ENCODE assay signal across 18 mouse cellular contexts in the genomic region with DNA sequence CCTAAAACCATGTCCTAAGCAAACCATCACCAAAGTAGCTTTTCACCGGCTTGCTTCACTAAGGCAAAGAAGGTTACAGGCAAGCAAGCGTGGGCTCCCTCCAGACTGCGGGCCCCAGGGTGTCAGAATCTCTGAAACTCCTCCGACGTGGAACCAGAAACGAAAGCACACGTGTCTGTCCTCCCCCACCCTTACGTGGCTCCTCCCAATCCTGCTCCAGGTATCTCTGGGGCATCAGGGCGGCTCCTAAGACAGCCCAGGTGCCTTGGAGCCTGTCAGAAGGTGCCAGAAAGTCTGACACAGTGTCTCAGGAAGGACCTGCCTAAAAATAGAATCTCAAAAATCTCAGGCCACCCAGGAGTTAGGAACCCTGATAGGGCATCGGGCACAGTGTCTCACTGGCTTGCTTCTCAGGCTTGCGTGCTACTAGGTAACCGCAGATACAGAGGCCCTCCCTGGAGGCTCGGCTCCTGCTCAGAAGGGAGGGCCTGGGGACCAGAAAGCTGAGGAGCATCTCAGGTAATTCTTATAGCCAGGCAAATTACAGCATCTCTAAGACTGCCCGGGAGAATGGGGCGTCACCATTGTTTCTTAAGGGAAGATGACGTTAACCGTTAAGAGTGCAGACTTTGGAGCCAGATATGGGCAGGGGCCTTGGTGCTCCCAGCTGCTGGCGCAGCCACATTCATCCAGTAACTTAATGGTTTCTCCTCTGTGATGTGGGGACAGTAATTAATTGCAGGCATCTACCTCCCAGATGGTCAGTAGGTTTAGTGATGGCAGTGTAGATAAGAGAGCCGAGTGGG. TPM values are rescaled to one million over a fixed set of nuclear protein-coding genes. Genes with fewer than 3 reads are reported as not detected.
A peak's percentile ranks its signal among the peaks of the same experiment; 100 is the strongest.
DNase-seq lines count a peak whose midpoint lies in the region; ATAC-seq and TF ChIP-seq lines count a peak whose summit lies in the region.
"Had no signal": no experiment of that assay in that cellular context is flagged by ENCODE, and none has a peak within 500 bp of the region (broad histone marks: within the 10 kb centered on the region; RNA-seq: fewer than 3 reads in every experiment).

No protein-coding gene starts in this region.

- TF ChIP-seq CTCF in stomach, postnatal 0 days (IDR thresholded peaks at IDR 0.05; ENCODE audit: low read depth): no peak

- peak overlapping the region; percentile 36 for H3K9ac ChIP-seq in heart, embryonic 14.5 days (ENCODE audit: low read length)
- H3K9ac ChIP-seq in lung, embryonic 16.5 days (ENCODE audit: low read length): 0 out of 2 replicates have a peak overlapping the region, but pooled peaks have one; percentile 21
- H3K9ac ChIP-seq in stomach, postnatal 0 days (ENCODE audit: low read length): no peak overlapping the region
- H3K9ac ChIP-seq: liver, embryonic 13.5 days; neural tube, embryonic 13.5 days had no signal

- ATAC-seq in heart, embryonic 14.5 days (ENCODE audit: insufficient number of reproducible peaks, insufficient read depth, low FRiP score, low read depth): no peak
- peak; percentile 30 for ATAC-seq in lung, embryonic 16.5 days (ENCODE audit: low read depth)
- peak; percentile 50 for ATAC-seq in stomach, postnatal 0 days (ENCODE audit: low FRiP score, low TSS enrichment)
- ATAC-seq: forebrain, embryonic 14.5 days had no signal

- no peaks in the 10 kb centered on the region for H3K36me3 ChIP-seq in heart, embryonic 14.5 days (ENCODE audit: control insufficient read depth, insufficient read depth, low read length)
- no peaks in the 10 kb centered on the region for H3K36me3 ChIP-seq in lung, embryonic 16.5 days (ENCODE audit: control insufficient read depth, insufficient read depth, low read length)
- H3K36me3 ChIP-seq in stomach, postnatal 0 days (ENCODE audit: control insufficient read depth, insufficient read depth, low read length): no peaks in the 10 kb centered on the region
- H3K36me3 ChIP-seq: liver, embryonic 13.5 days; neural tube, embryonic 13.5 days had no signal

- peak overlapping the region; percentile 50 for H3K4me2 ChIP-seq in heart, embryonic 14.5 days (ENCODE audit: low read length)
- peak overlapping the region; percentile 45 for H3K4me2 ChIP-seq in lung, embryonic 16.5 days (ENCODE audit: low read depth, low read length)
- peak overlapping the region; percentile 14 for H3K4me2 ChIP-seq in stomach, postnatal 0 days (replicated peaks; ENCODE audit: low read depth)
- H3K4me2 ChIP-seq: liver, embryonic 13.5 days; midbrain, embryonic 11.5 days; neural tube, embryonic 13.5 days had no signal

- no peak overlapping the region for H3K27ac ChIP-seq in heart, embryonic 14.5 days (replicated peaks in 1 of 2; ENCODE audit: control insufficient read depth in 1 of 2, insufficient read depth in 1 of 2, low read depth in 2 of 2, low read length in 2 of 2)
- H3K27ac ChIP-seq in lung, embryonic 16.5 days (ENCODE audit: low read length): peak overlapping the region; percentile 7; the same call in 1 of the 2 replicates
- H3K27ac ChIP-seq in stomach, postnatal 0 days (replicated peaks): no peak overlapping the region
- H3K27ac ChIP-seq: kidney, postnatal 0 days; layer of hippocampus, adult 2 months; liver, embryonic 13.5 days; macrophage; neural tube, embryonic 13.5 days had no signal

- H3K9me3 ChIP-seq in heart, embryonic 14.5 days (ENCODE audit: control insufficient read depth, low read length): no peaks in the 10 kb centered on the region
- no peaks in the 10 kb centered on the region for H3K9me3 ChIP-seq in lung, embryonic 16.5 days (ENCODE audit: control insufficient read depth, low read length)
- no peaks in the 10 kb centered on the region for H3K9me3 ChIP-seq in stomach, postnatal 0 days (ENCODE audit: control insufficient read depth, low read length)
- H3K9me3 ChIP-seq: liver, embryonic 13.5 days; neural tube, embryonic 13.5 days had no signal

- peak overlapping the region in 1 of 2 experiments; percentile 12; a peak in 1 of 4 replicates for H3K4me3 ChIP-seq in heart, embryonic 14.5 days (ENCODE audit: control insufficient read depth in 1 of 2, insufficient read depth in 1 of 2, low read depth in 1 of 2, low read length in 2 of 2)
- H3K4me3 ChIP-seq in lung, embryonic 16.5 days (ENCODE audit: low read length): peak overlapping the region; percentile 22
- H3K4me3 ChIP-seq in stomach, postnatal 0 days (ENCODE audit: low read depth, low read length): no peak overlapping the region
- H3K4me3 ChIP-seq: layer of hippocampus, adult 2 months; liver, embryonic 13.5 days; neural tube, embryonic 13.5 days had no signal

- DNase-seq in heart, adult 8-10 months (ENCODE audit: low spot score): no peak
- DNase-seq in lung, postnatal 14 days: no peak
- DNase-seq in induced T-regulatory cell, adult 2 months (ENCODE audit: low read depth): peak; percentile 41
- DNase-seq in stomach, postnatal 0 days (ENCODE audit: low spot score): no peak
- no peak for DNase-seq in gastrocnemius, postnatal 25 days
- DNase-seq: cerebellum, adult 8-10 months; gastrocnemius, postnatal 36 days; kidney, adult 11 months; liver, embryonic 13.5 days; right cerebral cortex, postnatal 14 days had no signal

- H3K4me1 ChIP-seq in heart, embryonic 14.5 days (ENCODE audit: control insufficient read depth in 2 of 2, insufficient read depth in 2 of 2, low read length in 2 of 2): peaks cover 15 to 17% of the 10 kb centered on the region in 2 experiments; a peak in 3 of 4 replicates
- no peaks in the 10 kb centered on the region; the same call in 1 of the 2 replicates for H3K4me1 ChIP-seq in lung, embryonic 16.5 days (replicated peaks; ENCODE audit: control insufficient read depth, insufficient read depth, low read length)
- H3K4me1 ChIP-seq in stomach, postnatal 0 days (replicated peaks; ENCODE audit: control insufficient read depth, insufficient read depth): no peaks in the 10 kb centered on the region

- WGBS in heart, embryonic 14.5 days: 37% methylated on average over 19 of the region's 19 CpGs
- 37% methylated on average over 19 of the region's 19 CpGs for WGBS in lung, embryonic 16.5 days
- 50% methylated on average over 19 of the region's 19 CpGs for WGBS in stomach, postnatal 0 days

- no peak for TF ChIP-seq EP300 in stomach, postnatal 0 days (optimal IDR thresholded peaks at IDR 0.05)

- no peaks in the 10 kb centered on the region for H3K27me3 ChIP-seq in heart, embryonic 14.5 days (ENCODE audit: control insufficient read depth, insufficient read depth, low read length)
- H3K27me3 ChIP-seq in lung, embryonic 16.5 days (ENCODE audit: control insufficient read depth, insufficient read depth, low read depth, low read length): no peaks in the 10 kb centered on the region
- no peaks in the 10 kb centered on the region for H3K27me3 ChIP-seq in stomach, postnatal 0 days (ENCODE audit: control insufficient read depth, insufficient read depth, low read length)
- H3K27me3 ChIP-seq: neural tube, embryonic 13.5 days had no signal

RNA-seq across cellular contexts. Expression of a gene that starts 33.2 kb away (rescaled TPM):
- polyA plus RNA-seq in heart, embryonic 14.5 days (2014; fragmentation: Nextera tagmentation; extraction: Ambion mirVana): 46.0 and 49.7 TPM in 2 replicates
- 10 to 100 TPM; 38.7 to 49.2 (median 46.0) TPM for total RNA-seq in heart, adult 8-10 months (2022)
- 20.2 and 22.6 TPM in 2 replicates for polyA plus RNA-seq in lung, embryonic 16.5 days (2015; fragmentation: Nextera tagmentation; extraction: Ambion mirVana)
- 28.6 and 31.3 TPM in 2 replicates for polyA plus RNA-seq in stomach, postnatal 0 days (2015; fragmentation: Nextera tagmentation; extraction: Ambion mirVana)
- 10 to 100 TPM; 37.8 to 39.1 TPM for total RNA-seq in gastrocnemius, postnatal 25 days (2021)
